Mouse (Mus musculus) 3134 (cell line): ENCODE measurements at regions not wholly inside any gene's neighbourhood (a gene's known extent, or its start where the extent isn't known, plus 50 kb on each side); places are given as distances from the start of the nearest gene placed in this dataset.

ENCODE experiments used
- DNase-seq: peaks from one replicate; pipeline ENCODE4 v3.0.0-alpha.2; 2011; ENCODE audit warnings: low spot score; ENCODE audit not compliant: insufficient read length; ENCODE audit errors: extremely low read depth

- no peak for DNase-seq
Measured at GRCm38 (mm10) chr6:101500202-101500601, 122.5 kb upstream of the Pdzrn3 start.

GRCm38 (mm10) chr6:101488466-101488865 is 110.8 kb upstream of the Pdzrn3 start:
- DNase-seq: no peak

GRCm38 (mm10) chr6:101484526-101485287 is 107.0 kb upstream of the Pdzrn3 start:
- no peak for DNase-seq

GRCm38 (mm10) chr6:101482635-101483465 is 105.2 kb upstream of the Pdzrn3 start:
- no peak for DNase-seq

- DNase-seq: no peak
Measured at GRCm38 (mm10) chr6:101473956-101474355, 96.3 kb upstream of the Pdzrn3 start.

- DNase-seq: no peak
Measured at GRCm38 (mm10) chr6:101473257-101473925, 95.7 kb upstream of the Pdzrn3 start.

GRCm38 (mm10) chr6:101464910-101465309 is 87.2 kb upstream of the Pdzrn3 start:
- DNase-seq: no peak

- no peak for DNase-seq
Measured at GRCm38 (mm10) chr6:101463812-101464320, 86.2 kb upstream of the Pdzrn3 start.

- no peak for DNase-seq
Measured at GRCm38 (mm10) chr6:101446720-101447119, 69.0 kb upstream of the Pdzrn3 start.

GRCm38 (mm10) chr6:101446316-101446715 is 68.6 kb upstream of the Pdzrn3 start:
- no peak for DNase-seq

- DNase-seq: no peak
Measured at GRCm38 (mm10) chr6:101432769-101433168, 55.1 kb upstream of the Pdzrn3 start.

GRCm38 (mm10) chr6:101429634-101430033 is 51.9 kb upstream of the Pdzrn3 start:
- DNase-seq: no peak
